Mouse (Mus musculus) kidney, adult 9 months (tissue): ENCODE measurements around the gene Gsta4.
A peak's percentile ranks its signal among the peaks of the same experiment; 100 is the strongest.
"Not testable (repeated sequence)": the region's sequence is repeated elsewhere in the genome, so short reads cannot be mapped to it uniquely, and the experiment has no call there.

Source experiments
- DNase-seq: peaks from one replicate; pipeline ENCODE4 v3.0.0; 2022

Gsta4 gene

DNA sequence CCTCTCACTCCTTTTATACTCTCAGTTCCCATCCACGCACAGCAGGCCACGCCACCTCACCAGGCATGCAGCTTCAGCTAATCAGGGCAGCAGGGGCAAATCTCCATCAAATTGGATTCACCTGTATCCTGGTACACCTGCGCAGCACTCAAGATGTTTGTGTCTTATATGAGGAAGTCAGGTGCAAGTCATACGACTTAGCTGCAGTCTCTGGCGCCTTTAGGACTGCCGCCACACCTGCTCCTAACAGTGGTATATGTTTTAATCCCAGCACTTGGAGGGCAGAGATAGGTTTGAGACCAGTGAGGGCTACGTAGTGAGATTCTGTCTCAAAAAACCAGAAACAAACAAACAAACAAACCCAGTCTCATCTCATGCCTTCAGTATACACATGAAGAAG, at the start of gene Gsta4:
TSS of gene Gsta4 (plus strand) at position 301 of the 400 bp plus-strand sequence.
- DNase-seq = not testable (repeated sequence)

DNA sequence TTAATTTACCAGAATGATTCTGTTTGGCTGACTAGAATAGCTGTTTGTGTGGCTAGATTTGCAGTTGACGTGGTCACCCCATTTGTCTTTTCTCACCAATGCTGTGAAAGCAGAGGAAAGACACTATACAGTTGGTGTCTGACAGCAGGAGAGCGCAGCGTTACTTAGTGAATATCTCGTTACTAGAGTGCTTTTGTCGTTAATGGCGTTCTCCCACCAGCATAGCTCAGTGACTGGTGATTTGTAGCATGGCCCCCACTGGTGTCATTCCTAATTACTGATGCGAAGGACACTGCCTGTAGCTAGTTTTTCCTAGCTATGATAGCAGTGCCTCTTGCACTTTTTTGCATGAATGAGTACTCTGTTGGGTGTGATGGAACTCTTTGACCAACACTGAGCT, 46.9 kb upstream of the Gsta4 start:
- DNase-seq = no peak

DNA sequence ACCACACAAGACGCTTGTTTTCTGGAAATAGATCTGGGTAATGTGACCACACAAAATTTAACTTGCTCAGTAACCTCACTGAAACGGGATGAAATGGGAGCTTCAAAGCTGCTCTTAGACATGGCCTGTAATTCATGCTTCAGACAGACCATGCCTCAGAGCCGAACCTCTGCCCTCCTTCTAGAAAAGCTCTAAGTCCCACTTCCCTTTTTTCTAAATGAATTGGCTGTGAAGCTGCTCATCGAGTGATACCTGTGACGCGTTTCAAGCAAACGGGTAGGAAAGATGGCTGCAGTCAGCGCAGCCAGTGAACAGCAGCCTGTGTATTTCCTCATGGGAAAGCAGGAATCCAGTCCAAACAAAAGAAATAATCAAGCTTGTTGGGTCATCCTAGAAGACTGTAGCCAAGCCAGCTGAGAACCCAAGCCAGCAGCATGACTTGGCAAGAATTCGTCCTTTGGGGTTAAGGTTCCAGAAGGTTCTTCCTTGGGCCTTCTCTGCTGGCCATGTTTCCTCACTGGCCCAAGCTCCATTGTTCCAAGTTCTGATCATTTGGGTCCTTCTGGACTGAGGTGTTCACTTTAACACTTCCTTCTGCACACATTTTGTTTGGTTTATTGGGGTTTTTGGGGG, 44.4 kb upstream of the Gsta4 start:
- peak; percentile 26 for DNase-seq

DNA sequence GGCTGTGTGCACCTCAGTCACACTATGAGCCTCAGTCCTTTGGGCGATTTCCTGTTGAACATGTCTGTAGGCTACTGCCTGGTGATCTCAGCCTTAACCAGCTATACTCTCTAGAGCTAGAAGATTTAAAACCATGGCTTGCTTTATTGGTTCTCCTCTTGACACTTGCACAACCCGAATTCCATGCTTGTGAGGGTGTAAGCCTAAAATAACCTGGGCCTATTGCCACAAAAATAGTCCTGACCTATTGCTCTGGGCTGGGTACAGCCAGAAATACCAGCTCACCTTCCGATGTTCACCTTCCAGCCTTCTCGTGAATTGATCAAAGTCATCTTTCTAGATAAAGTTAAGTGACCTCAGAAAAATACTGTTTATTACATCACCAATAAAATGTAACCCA, 43.1 kb upstream of the Gsta4 start:
- DNase-seq = no peak

DNA sequence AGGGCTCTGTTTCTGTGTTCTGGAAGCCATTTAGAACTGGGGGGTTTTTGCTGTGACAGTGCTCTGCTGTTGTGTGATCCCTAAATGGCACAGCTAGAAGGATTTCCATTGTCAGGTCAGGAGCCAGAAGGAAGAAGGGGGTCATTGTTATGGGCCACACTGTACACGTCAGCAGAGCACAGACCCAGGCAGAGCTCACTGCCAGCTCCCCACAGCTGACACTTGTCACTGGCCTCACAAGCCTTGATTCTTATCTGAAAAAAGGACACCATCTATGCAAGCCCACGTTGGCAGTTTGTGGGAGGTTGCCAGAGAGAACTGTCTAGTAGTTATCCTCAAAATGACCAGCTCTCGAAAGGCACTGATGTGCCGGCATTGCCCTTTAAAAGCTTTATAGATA, 36.5 kb upstream of the Gsta4 start:
- no peak for DNase-seq

DNA sequence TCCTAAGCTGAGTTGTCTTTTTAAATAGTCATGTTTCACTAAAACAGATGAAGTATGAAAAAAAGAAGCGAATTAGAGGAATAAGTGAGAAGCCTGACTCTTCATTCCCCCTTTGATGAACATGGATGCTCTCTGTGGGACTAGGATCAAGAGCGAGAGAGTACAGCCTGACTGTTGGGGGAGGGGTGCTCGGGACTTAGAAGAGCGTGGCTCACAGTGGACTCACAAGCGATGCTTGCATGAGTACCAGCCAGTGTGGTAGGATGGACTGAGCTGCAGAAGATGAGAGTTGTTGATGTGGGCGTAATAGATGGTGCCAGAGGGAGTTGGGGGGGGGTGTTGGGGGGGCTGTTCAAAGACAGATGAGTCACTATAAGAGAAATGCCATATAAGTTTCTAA, 35.9 kb upstream of the Gsta4 start:
- no peak for DNase-seq

DNA sequence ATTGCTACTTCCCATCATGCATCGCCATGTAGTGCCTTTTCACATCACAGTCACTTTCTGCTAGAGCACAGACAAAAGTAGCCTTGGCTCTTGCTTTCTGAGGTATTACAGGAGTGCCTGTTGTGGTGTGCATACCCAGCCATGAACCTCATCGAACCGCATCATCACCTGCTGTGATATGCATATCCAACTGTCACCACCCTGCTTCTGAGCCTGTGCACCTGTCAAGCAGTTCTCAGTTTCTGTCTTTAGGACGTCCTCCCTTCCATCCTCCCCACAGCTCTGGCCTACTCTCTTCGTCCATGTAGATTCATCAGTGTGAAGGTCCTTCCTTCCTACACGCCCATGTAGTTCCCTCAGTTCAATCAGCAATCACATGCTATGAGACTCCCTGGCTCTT, 34.4 kb upstream of the Gsta4 start:
- DNase-seq = no peak

DNA sequence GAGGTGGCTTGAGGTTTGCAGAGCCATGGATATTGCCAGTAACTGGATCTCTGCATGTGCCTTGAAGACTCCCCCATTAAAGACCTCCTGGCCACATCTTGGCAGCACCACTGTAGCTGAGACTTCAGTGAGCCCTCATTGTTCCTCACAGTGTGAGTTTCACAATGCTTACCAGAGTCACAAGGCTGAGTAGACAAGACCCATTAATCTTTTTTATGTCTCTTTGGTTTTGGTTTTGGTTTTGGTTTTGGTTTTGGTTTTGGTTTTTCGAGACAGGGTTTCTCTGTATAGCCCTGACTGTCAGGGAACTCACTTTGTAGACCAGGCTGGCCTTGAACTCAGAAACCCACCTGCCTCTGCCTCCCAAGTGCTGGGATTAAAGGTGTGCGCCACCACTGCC, 32.8 kb upstream of the Gsta4 start:
- DNase-seq = not testable (repeated sequence)

DNA sequence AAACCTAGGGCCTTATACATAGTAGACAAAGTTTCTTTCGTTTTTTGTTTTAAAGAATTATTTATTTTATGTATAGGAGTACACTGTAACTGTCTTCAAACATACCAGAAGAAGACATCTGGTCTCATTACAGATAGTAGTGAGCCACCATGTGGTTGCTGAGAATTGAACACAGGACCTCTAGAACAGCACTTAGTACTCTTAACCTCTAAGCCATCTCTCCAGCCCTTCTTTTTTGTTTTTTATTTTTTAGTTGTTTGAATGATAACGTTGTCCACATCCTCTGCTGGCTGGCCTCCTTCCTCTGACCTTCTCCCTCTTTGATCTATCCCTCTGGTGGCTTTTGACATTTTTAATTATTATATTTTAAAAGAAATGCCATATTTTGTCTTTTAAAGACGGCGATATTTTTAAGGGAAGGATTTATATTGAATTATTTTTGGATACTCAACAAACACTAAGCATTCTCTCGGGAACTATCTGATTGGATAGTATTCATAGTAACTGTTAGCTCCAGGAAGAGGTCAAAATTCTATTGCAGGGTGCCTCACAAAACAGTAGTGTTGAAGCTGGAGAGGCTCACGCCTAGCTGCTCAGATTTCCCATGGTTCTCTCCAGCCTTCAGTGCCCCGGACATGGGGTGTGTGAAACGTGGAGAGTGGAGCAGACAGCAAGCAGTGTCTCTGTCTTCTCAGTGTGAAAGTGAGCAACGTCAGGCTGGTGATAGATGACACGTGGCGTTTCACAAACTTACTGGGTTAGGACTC, 28.2 kb upstream of the Gsta4 start:
- DNase-seq = no peak

DNA sequence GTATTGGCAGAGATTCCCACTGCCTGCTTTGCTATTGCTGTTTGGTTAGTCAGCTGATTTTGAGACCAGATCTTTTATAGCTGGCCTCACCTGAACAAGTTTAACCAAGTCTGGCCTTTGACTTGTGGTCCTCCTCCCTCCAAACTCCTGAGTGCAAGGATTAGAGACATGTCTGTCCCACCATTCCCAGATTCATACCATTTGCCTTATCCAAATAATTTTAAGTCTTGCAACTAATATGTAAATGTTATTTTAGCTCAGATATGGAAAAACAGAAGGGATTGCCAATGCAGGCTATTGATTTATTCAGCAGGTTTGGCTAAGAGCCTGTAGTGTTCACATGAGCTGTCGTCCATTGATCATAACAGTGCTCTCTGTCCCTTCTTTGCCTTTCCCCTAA, 25.4 kb upstream of the Gsta4 start:
- no peak for DNase-seq

DNA sequence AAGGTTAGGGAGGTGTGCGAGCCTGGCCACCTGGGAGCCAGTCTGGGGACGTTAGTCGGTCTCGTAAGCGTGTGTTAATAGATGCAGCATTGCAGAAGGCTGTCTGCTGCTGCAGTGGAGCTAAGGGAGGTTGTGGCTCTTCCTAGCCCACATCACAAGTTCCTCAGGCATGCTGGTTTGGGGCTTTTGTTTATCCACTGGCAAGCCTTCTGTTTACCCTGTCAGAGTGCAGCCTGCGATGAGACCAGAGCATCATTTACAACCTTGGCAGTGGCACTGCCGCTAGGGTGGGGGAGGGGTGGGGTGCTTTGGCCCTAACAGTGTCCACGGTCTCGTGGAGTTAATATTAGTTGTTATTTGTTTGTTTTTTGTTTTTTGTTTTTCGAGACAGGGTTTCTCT, 19.3 kb upstream of the Gsta4 start:
- DNase-seq = no peak

DNA sequence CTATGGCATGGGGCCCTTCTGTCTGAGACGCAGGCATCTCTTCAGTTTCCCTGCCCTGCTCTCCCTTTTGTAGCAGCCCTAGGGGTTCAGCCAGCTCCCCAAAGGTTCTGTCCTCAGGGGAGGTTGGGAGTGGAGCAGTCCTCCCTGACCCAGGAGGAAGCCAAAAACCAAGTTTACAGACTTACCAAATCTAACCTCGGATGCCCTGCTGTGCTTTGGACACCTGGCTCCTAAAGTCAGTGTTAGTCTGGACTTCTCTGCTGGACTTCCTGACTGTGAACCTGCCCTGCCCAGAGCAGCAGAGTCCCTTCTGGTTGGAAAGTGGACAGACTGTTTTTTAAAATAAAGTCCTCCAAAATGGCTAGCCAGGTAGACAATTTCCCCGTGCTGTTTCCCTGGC, 17.8 kb upstream of the Gsta4 start:
- no peak for DNase-seq

DNA sequence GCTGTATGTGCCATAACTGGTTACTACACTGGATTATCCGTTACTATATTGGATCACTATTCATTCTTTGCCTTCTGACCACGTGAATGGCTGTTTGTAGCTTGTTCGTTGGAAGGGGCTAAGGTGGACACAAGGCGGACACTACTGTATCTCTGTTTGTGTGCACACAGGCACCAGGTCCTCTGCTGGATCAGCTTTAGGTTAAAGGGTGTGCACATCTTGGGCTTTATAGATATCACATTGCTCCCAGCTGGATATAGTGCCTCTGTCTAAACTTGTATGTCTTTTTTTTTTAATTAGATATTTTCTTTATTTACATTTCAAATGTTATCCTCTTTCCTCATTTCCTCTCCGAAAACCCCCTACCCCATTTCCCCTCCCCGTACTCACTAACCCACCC, 17.1 kb upstream of the Gsta4 start:
- DNase-seq = no peak

DNA sequence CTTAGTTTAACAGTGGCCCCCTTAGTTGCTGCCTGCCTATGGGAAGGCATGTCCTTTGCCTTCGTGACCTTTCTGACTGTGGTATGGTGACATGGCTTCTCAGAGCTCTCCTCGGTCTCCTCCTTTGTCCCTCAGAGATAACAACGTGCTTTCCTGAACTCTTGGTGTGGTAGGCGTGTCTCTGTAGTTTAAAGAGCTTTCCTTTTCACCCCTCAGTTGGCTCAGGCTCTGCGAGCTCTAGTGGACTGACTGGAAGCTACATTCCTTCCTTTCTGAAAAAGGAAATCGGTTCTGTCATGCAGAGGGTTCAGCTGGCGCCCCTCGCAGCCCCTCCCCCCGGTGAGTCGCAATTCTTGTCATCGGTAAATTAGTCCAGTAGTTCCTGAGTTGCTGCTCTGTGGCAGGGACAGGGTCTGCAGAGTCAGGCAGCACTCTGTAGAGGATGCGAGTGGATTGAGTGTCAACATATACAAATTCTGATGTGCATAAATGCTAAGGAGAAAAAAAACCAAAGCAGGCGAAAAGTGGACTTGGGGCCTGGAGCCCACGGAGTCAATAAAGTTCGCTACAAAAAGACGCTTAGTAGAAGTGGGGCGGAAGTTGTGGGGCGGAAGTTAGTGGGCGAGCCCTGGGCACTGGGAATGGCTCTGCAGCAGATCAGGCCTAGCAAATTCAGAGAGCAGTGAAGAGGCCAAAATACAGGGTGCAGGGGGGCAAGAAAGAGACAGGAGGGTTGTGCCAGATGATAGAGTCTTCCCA, 15.7 kb upstream of the Gsta4 start:
- no peak for DNase-seq

DNA sequence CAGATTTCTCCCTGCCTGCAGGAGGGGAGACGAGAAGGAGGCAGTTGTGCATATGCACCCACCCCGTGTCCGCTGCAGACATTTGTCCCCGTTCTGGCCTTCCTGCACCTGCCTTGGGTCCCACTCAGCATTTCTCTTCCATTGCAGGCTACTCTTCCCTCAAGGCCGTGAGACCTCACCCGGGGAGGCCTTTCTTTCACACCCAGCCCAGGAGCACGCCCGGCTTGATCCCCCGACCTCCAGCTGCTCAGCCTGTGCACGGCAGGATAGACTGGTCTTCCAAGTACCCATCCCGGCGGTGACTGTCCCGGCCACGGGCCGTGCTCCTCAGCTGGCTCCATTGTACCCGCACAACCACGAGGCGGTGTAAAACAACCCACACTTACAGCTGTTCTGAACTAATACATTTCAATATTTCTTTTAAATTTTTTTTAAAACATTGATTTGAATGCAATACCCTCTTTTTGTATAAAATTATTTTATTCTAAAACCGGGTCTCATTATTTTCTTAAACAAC, 15.1 kb upstream of the Gsta4 start:
- no peak for DNase-seq

DNA sequence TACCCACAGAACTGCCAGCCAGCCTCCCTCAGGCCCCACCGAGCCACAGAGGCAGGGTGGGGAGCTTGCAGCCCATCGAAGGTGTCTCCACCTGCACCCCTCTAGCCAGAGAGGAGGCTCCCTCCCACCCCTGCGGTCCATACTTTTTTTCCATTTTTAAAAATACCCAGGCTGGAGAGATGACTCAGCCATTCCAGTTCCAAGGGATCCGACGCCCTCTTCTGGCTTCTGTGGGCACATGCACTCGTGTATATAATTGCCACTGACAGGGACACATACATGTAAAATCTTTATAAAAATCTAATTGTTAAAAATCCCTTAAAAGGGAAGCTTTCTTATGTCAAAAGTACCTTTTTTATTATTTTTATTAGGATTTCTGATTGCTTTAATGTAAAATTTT, 13.7 kb upstream of the Gsta4 start:
- no peak for DNase-seq

DNA sequence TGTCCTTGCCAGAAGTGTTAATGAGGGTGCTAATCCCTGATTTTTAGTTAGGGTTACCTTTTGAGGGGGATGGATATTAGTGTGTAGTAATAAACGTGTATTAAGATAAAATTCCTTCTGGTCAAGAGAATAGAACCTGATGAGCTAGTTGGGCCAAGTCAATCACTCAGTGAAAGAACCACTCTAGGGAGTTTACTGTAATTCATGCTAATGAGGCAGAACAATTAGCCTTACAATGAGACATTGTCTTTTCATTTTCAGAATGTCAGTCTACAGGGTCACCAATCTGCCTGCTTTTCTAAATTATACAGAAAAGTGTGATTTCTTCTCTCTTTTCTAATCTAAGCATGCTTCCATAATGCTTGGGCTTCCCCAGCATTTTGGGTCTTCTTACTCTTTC, 8.6 kb upstream of the Gsta4 start:
- no peak for DNase-seq

DNA sequence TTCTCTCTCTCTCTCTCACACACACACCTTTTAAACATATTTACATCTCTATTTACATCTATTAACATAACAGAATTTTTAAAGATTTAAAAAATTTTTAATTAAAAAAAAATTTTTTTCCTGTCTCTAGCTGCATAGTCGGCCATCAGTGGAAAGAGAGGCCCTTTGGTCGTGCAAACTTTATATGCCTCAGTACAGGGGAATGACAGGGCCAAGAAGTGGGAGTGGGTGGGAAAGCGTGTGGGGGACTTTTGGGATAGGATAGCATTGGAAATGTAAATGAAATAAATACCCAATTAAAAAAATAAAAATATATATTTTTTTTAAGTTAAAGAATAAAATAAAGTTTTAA, 7.7 kb upstream of the Gsta4 start:
- DNase-seq = not testable (repeated sequence)

DNA sequence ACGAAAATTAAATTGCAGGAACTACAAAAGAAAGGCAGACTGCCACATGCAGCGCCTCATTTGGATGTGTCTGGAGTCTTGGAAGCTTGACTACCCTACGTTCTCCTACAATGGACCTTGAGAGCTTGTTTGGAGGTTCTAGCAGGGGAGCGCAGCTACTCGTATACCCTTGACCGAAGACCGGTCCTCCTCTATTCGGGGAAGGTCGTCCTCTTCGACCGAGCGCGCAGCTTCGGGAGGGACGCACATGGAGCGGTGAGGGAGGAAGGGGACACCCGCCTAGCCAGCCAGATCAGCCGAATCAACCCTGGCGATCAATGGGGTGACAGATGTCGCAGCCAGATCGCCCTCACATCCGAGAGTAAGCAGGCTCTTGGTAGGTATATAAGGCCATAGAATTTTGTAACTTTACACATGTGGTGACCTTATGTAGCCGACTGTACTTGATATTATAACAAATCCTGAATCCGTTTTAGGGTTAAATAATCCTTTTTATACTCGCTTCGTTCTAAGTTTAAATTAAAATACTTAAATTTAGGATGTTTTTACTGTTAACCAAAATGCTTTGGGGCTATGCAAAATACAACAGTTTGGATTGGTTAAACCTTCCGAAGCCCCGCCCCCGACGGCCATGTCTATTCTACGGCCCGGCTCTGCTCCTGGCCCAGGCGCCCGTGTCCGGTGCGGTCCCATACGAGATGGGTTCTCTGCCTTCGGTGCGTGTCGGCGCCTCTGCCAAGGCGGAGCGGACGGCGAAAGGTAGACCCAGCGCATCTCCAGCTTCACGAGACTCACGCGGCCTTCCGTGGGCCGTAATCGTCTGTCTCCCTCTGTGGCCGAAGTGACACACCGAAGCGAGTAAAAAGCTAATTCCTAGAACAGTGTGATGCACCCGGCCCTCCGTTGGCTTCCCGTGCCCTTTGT, 7.0 kb upstream of the Gsta4 start:
- DNase-seq = peak; percentile 97

DNA sequence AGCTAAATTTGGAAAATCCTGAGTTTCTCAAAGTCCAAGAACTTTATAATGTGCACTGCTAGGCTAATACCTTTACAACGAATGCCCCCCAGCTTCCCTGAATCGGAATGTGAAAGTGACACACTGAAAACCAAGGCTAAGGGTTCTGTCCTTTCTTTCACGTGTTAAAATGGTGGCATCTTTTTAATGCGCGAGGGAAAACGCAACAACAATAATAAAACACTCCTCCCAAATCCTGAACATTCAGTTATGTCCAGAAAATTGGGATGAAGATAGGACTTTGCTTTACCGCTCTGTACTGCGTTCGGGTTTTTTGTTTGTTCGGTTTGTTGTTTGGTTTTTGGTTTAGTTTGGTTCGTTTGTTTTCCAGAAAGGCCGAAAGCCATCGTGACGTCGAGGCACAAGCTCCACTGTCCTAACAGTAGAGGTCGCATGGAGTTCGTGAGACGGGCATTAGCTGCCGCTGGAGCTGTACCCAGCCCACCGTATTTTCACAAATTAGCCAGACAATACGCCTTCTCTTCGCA, 6.3 kb upstream of the Gsta4 start:
- DNase-seq = peak; percentile 81

DNA sequence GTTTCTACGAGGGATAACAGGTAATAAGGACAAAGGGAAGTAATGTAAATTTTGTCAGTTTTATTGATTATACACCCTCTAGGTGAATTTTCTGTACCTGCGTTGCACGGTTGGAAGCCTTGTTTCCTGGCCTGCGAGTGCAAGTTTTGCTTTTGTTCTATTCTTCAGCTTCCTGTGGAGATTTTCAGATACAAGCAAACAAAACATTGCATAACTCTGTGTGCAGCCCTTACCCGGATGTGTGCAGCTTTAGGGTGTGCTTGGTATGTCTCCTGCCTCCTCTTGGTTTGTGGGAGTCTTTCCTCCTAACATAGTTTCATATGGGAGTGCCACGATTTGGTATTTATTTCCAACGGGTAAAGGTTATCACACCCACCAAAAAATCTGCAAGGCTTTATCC, 5.7 kb upstream of the Gsta4 start:
- DNase-seq = peak; percentile 49

DNA sequence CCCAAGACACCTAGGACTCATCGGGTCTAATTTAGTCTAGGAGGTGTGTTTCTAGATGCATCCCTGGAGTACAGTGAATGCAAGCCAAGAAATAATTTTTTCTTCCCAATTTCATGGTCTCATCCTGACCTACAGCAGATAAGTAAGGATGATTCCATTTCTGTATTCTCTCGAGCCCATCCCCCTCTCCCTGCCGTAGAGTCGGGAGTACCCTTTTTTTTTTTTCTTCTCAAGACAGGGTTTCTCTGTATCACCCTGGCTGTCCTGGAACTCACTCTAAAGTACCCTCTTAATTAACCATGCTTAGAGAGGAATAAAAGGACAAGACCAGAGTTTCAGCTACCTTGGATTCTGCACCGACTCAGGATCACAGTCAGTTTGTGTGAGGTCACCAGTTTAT, 4.4 kb upstream of the Gsta4 start:
- no peak for DNase-seq

DNA sequence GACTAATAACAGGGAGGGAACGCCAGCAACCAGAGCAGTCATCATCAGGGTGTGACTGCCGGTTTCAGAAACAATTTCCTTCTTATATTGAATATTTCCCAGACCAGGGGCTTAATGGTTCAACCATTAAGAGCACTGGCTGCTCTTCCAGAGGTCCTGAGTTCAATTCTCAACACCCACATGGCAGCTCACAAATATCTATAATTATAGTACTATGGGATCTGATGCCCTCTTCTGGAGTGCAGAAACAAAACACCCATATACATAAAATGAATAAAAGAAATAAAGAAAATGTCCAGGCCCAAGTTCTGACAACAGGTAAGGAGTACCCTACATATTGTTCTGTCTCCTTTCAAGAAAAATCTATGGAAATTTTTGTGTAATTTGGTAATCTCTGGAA, 3.5 kb upstream of the Gsta4 start:
- no peak for DNase-seq
